Mouse (Mus musculus) G1E (cell line): ENCODE results near the gene Patl1.
"Not testable (repeated sequence)": the region's sequence is repeated elsewhere in the genome, so short reads cannot be mapped to it uniquely, and the experiment has no call there.

ENCODE experiments used
- CTCF ChIP-seq: IDR thresholded peaks from 2 replicates; pipeline ENCODE4 v1.5.1; 2012; ENCODE audit warnings: low read depth, low read length, inconsistent platforms, mixed read lengths
- GATA1 ChIP-seq: IDR thresholded peaks from 2 replicates; pipeline ENCODE4 v1.6.1; 2012; ENCODE audit warnings: borderline replicate concordance, low read length, inconsistent platforms, mixed read lengths
- GATA2 ChIP-seq: IDR thresholded peaks from 2 replicates; pipeline ENCODE4 v1.6.1; 2012; ENCODE audit warnings: low read depth, low read length, inconsistent platforms, borderline replicate concordance
- POLR2AphosphoS5 ChIP-seq: IDR thresholded peaks from 2 replicates; pipeline ENCODE4 v1.6.1; 2012; ENCODE audit warnings: low read depth, low read length, inconsistent platforms; ENCODE audit not compliant: insufficient replicate concordance
- TAL1 ChIP-seq: conservative IDR thresholded peaks from 2 replicates; pipeline ENCODE4 v1.6.1; 2012; ENCODE audit warnings: low read depth, low read length, inconsistent platforms, mixed read lengths

GRCm38 (mm10) chr19:11878404-11878803, 33.8 kb upstream of the Patl1 start:
- not testable (repeated sequence) for TF ChIP-seq TAL1, CTCF, GATA1, GATA2, POLR2AphosphoS5
